Mouse (Mus musculus) spleen, adult 2 months (tissue): ENCODE data around the gene Dpp9. TPM values are rescaled to one million over a fixed set of nuclear protein-coding genes. Genes with fewer than 3 reads are reported as not detected.

ENCODE experiments used
- DNase-seq, 2 experiments: peaks; one replicate each; pipeline versions ENCODE4 v3.0.0 to v3.0.0-alpha.2; 2012 to 2021; ENCODE audit warnings: low spot score in 2 of 2, low read depth in 1 of 2
- H3K27ac ChIP-seq: fragments of 200-500 bp; 2 replicates; pipeline ENCODE4 v1.5.1; 2012; ENCODE audit warnings: low read length, inconsistent platforms; ENCODE audit not compliant: insufficient read depth
- H3K27me3 ChIP-seq: fragments of 200-500 bp; 2 replicates; pipeline ENCODE4 v1.6.1; 2012; ENCODE audit warnings: mild to moderate bottlenecking, moderate library complexity, low read length, inconsistent platforms; ENCODE audit not compliant: control insufficient read depth, insufficient read depth
- H3K36me3 ChIP-seq: fragments of 200-500 bp; 2 replicates; pipeline ENCODE4 v1.6.1; 2012; ENCODE audit warnings: mild to moderate bottlenecking, low read length, inconsistent platforms; ENCODE audit not compliant: control insufficient read depth, insufficient read depth
- H3K4me1 ChIP-seq: fragments of 200-500 bp; 2 replicates; pipeline ENCODE4 v1.6.1; 2011; ENCODE audit warnings: inconsistent platforms; ENCODE audit not compliant: control insufficient read depth, insufficient read depth, insufficient read length
- H3K4me3 ChIP-seq: fragments of 200-500 bp; 2 replicates; pipeline ENCODE4 v1.5.1; 2011; ENCODE audit warnings: mild to moderate bottlenecking, inconsistent platforms; ENCODE audit not compliant: insufficient read depth, insufficient read length; ENCODE audit errors: extremely low read depth
- CTCF ChIP-seq: fragments of 200-500 bp; IDR thresholded peaks from 2 replicates; pipeline ENCODE4 v1.5.1; 2011; ENCODE audit warnings: mild to moderate bottlenecking, inconsistent platforms; ENCODE audit not compliant: insufficient read depth, insufficient read length, insufficient replicate concordance; ENCODE audit errors: extremely low read depth
- POLR2A ChIP-seq: fragments of 200-500 bp; IDR thresholded peaks from 2 replicates; pipeline ENCODE4 v1.6.1; 2011; ENCODE audit warnings: low read depth, low read length, inconsistent platforms
- WGBS: fragments of 180-500 bp; shearing (Covaris S2); methylation state at CpG from one replicate; pipeline ENCODE4 v1.1.7; 2018; 5-methylcytosine and 5-hydroxymethylcytosine counted together
- polyA plus RNA-seq: library from polyadenylated mRNA; depleted of rRNA; stranded (reverse); fragments of >200 nt; gene quantifications from 2 replicates; pipeline ENCODE4 v1.2.3, GENCODE M21; 2012

Dpp9 gene
- polyA plus RNA-seq, 1 experiment, result 34.4 TPM

DNA sequence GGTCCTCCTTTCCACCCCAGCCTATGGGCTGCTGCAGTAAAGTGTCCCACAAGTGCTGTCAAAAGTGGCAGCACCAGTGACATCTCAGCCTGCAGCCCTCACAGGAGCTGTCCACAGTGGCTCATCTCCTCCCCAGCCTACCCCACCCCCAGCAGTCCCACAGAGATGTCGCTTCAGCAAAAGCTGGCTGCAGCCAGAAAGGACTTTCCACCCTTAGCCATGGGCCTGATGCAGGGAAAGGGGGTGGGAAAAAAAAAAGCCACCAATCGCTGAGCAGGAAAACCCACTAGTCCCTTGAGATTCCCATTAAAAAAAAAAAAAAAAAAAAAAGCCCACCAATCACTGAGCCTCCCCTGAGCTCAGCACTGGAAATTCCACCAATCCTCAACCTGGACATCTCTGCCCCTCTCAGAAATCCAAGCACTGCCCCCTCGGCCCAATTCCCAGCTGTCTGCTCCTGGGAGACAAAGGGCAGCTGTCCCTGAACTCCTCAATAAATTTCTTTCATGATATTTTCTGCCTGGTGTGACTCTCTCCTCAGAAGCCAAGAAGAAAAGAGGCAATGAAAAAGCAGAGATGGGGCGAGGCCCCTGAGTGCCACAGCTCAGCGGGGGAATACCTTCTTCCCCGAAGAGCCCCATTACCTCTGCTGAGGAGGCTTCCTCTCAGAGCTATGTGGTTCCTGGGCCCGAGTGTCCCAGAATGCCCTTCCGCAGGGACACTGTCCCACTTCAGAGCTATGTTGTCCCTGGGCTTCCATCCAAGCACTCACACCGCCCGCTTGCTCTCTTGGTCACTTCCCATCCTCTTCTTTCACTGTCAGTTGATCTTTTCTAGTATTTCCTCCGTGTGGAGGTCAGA is 33.2 kb downstream of the Dpp9 start:
- Histone ChIP-seq H3K36me3 (peaks cover 22% of the 10 kb centered on the region), H3K27me3 (no peaks in the 10 kb centered on the region), H3K4me3 (no peak overlapping the region), H3K4me1 (peaks cover 2% of the 10 kb centered on the region; the same call in 1 of the 2 replicates), H3K27ac (peak overlapping the region; percentile 34; the same call in 1 of the 2 replicates)
- no peak for DNase-seq
- 84% methylated on average over 11 of the region's 11 CpGs for WGBS
- TF ChIP-seq POLR2A, result no peak
- no peak for TF ChIP-seq CTCF

DNA sequence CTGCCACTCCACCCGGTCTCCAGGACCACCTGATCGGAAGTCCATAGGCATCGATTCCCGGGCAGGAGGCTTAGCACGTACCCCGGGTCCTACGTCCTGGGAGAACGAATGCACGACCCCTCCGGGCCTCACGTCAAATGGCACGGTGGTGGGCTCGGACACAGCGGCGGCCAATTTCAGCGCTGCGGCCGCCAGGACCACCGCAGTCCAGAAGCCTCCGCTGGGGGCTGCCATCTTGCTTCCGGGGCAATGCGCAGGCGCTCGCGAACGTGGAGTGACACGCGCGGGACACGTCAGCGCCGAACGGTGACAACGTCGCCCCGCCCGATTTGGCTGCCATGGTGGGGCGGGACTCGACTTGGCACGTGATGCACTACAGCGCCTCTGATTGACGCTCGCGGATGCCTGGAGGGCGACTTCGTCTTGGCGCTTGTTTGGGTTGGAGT is 35.0 kb downstream of the Dpp9 start, which contains the start of gene Mydgf:
Gene Mydgf, minus strand, starts transcription at position 263 of the 446 bp plus-strand sequence.
- under 1% methylated on average over 47 of the region's 47 CpGs for WGBS
- DNase-seq, result peak; percentile 86 to 94
- Histone ChIP-seq H3K27me3 (no peaks in the 10 kb centered on the region), H3K4me1 (peaks cover 2% of the 10 kb centered on the region; the same call in 1 of the 2 replicates), H3K27ac (peak within 1 kb of the TSS; percentile 55), H3K4me3 (peak within 1 kb of the TSS; percentile 87), H3K36me3 (peaks cover 19% of the 10 kb centered on the region)
- TF ChIP-seq POLR2A (peak; percentile 7; the same call in 1 of the 2 replicates), CTCF (no peak)

DNA sequence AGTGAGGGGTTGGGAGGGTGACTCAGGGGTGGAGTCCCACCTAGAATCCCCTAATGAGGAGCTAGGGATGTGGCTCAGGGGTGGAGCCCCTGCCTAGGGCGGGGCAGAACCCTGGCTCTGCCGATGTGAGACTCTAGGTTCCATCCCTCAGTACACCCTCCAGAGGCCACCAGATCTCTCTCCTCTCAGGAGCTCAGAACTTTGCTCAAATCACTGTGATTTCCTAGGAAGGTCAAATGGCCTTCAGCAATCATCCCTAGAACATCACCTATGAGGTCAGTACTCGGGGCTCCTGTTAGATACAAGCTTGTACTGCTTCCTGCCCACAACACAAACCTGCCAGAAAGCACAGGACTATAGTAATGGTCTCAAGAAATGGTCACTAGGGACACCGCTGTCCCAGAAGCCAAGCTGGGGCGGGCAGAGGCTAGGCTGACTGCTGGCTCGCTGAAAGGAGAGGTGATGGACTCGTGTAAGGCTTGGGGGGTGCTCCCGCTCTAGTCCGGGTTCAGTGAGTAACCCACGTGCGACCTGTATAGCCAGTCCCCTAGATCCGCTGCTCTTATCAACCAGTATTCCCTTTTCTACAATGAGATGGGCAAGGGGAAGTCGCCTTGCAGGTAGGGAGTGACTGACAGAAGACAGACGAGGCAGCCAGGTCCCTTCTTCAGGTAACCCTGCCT is 35.6 kb downstream of the Dpp9 start:
- Histone ChIP-seq H3K36me3 (peaks cover 19% of the 10 kb centered on the region), H3K4me1 (peaks cover 2% of the 10 kb centered on the region; the same call in 1 of the 2 replicates), H3K4me3 (peak overlapping the region; percentile 87), H3K27ac (peak overlapping the region; percentile 55; the same call in 1 of the 2 replicates), H3K27me3 (no peaks in the 10 kb centered on the region)
- WGBS, result 5% methylated on average over 14 of the region's 14 CpGs
- no peak for TF ChIP-seq CTCF
- DNase-seq, result no peak

DNA sequence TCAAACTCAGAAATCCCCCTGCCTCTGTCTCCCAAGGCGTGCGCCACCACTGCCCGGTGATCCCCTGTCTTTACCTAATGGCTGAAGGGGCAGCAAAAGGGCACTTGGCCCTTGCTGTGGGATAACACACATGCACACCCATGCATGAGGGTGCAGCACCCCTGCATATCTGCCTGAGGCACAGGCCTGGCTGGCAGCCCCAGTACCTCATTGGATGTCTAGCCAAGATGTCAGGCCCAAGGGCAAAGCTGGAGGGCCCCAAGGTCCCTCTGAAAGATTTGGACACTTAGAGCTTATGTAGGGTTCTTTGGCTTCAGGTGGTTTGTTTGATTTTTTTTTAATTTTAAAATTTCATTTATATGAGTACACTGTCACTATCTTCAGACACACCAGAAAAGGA is 43.3 kb downstream of the Dpp9 start:
- WGBS, result 94% methylated on average over 3 of the region's 3 CpGs
- no peak for DNase-seq
- Histone ChIP-seq H3K36me3 (peaks cover 26% of the 10 kb centered on the region), H3K27me3 (no peaks in the 10 kb centered on the region), H3K27ac (no peak overlapping the region), H3K4me1 (no peaks in the 10 kb centered on the region), H3K4me3 (no peak overlapping the region)
- TF ChIP-seq POLR2A (no peak), CTCF (no peak)

DNA sequence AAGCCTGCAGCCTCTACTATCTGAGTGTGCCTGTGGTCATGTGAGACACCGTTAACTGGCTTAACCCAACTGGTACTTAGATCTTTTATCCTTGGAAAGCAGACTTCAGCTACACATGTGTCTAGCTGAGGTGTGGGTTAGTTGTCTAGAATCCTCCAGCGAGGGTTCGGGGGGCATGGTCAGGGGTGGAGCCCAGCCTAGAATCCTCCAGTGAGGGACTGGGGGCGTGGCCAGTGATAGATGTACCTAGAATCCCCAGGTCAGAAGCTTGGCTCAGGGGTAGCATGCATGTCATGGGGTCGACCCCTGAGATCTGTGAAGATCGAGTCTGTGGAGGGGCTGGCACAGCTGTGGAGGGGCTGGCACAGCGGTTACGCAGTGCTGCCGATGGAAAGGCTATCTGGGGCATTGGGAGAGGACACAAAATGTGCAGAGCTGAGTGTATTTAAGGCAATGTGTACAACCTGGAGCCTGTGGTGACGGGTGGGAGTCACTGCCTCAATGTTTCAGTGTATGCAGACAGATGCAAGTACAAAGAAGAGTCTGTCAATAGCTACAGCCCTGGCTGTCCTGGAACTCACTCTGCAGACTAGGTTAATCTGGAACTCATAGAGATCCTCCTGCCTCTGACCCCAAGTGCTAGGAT is 45.2 kb downstream of the Dpp9 start:
- no peak overlapping the region for H3K27ac ChIP-seq
- no peak overlapping the region for H3K4me3 ChIP-seq
- H3K4me1 ChIP-seq, result no peaks in the 10 kb centered on the region
- TF ChIP-seq POLR2A, result no peak
- no peak for TF ChIP-seq CTCF
- WGBS, result 77% methylated on average over 10 of the region's 10 CpGs
- peaks cover 18% of the 10 kb centered on the region for H3K36me3 ChIP-seq
- H3K27me3 ChIP-seq, result no peaks in the 10 kb centered on the region
- DNase-seq, result no peak

DNA sequence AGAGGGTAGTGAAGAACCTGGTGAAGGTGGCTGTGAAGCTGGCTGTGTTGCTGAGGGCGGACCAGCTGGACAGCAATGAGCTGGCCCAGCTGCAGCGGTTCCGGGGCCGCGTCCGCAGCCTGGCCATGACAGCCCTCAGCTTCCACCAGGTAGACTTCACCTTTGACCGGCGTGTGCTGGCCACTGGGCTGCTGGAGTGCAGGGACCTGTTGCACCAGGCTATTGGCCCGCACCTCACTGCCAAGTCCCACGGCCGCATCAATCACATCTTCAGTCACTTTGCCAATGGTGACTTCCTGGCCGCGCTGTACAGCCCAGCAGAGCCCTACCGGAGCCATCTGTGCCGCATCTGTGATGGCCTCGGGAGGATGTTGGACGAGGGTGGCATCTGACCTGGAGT is 46.8 kb downstream of the Dpp9 start:
- no peak overlapping the region for H3K27ac ChIP-seq
- no peaks in the 10 kb centered on the region for H3K4me1 ChIP-seq
- H3K4me3 ChIP-seq, result no peak overlapping the region
- TF ChIP-seq POLR2A (no peak), CTCF (no peak)
- H3K36me3 ChIP-seq, result peaks cover 6% of the 10 kb centered on the region
- H3K27me3 ChIP-seq, result no peaks in the 10 kb centered on the region
- WGBS, result 94% methylated on average over 17 of the region's 17 CpGs
- no peak for DNase-seq

DNA sequence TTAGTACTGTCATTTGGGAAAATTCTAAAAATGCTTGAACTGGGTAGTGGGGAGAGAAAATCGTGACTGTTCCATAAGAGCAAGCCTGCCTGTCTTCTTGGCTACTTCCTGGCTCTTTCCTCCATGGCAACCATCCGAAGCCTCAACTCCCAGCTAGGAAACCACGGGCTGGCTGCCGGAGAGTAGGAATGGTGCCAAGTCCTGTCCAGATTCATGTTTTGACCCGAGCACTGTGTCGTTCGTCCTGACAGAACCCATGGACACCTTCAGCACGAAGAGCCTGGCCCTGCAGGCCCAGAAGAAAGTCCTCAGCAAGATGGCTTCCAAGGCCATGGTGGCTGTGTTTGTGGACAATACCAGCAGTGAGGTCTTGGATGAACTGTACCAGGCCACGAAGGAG is 47.2 kb downstream of the Dpp9 start:
- no peak for DNase-seq
- no peak overlapping the region for H3K27ac ChIP-seq

More for the DNA sequence above, 47.2 kb downstream of the Dpp9 start:
- Histone ChIP-seq H3K4me1 (no peaks in the 10 kb centered on the region), H3K36me3 (peaks cover 1% of the 10 kb centered on the region; the same call in 1 of the 2 replicates), H3K4me3 (no peak overlapping the region), H3K27me3 (no peaks in the 10 kb centered on the region)
- WGBS, result 88% methylated on average over 9 of the region's 9 CpGs
- TF ChIP-seq POLR2A, result no peak
- TF ChIP-seq CTCF, result no peak
